ENCODE assay signal across 13 mouse cellular contexts in the genomic region with DNA sequence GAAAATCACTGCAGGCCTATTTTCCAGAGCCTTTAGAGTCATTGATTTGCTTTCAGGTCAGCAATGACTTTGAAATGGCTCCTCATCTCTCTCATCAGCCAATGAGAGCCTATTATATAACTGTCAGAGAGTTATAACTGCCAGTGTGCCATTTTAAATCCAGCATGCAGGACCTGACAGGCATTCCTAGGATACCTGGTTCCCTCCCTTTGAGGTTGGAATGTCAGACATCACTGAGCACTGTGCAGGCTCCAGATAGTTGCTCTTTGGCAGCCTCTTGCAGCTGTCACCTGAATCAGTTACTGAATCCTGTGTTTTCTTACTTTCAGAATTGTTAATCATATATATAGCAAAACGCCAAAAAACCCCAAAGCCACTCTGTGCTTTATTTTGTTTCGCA.
A peak's percentile ranks its signal among the peaks of the same experiment; 100 is the strongest.
DNase-seq lines count a peak whose midpoint lies in the region; ATAC-seq and TF ChIP-seq lines count a peak whose summit lies in the region.
"Had no signal": no experiment of that assay in that cellular context is flagged by ENCODE, and none has a peak within 500 bp of the region (broad histone marks: within the 10 kb centered on the region; RNA-seq: fewer than 3 reads in every experiment).

No protein-coding gene starts in this region.

- no peak overlapping the region for H3K9ac ChIP-seq in embryonic facial prominence, embryonic 14.5 days (ENCODE audit: low read depth, low read length)
- H3K9ac ChIP-seq in intestine, embryonic 16.5 days (ENCODE audit: low read depth, low read length) = no peak overlapping the region
- H3K9ac ChIP-seq in stomach, embryonic 15.5 days = no peak overlapping the region
- H3K9ac ChIP-seq: midbrain, embryonic 15.5 days had no signal

- H3K4me3 ChIP-seq in embryonic facial prominence, embryonic 14.5 days (ENCODE audit: low read depth, low read length) = no peak overlapping the region
- no peak overlapping the region for H3K4me3 ChIP-seq in embryonic facial prominence, embryonic 10.5 days
- no peak overlapping the region for H3K4me3 ChIP-seq in layer of hippocampus, adult 2 months
- H3K4me3 ChIP-seq in intestine, embryonic 16.5 days (ENCODE audit: low read length) = no peak overlapping the region
- no peak overlapping the region for H3K4me3 ChIP-seq in stomach, embryonic 15.5 days (replicated peaks)
- H3K4me3 ChIP-seq: midbrain, embryonic 15.5 days had no signal

- peaks cover 12% of the 10 kb centered on the region for H3K4me1 ChIP-seq in embryonic facial prominence, embryonic 14.5 days (ENCODE audit: control insufficient read depth, insufficient read depth, low read length)
- peaks cover 19% of the 10 kb centered on the region for H3K4me1 ChIP-seq in embryonic facial prominence, embryonic 10.5 days
- H3K4me1 ChIP-seq in intestine, embryonic 16.5 days (ENCODE audit: control insufficient read depth, insufficient read depth, low read length) = peaks cover 13% of the 10 kb centered on the region; the same call in 1 of the 2 replicates
- H3K4me1 ChIP-seq in stomach, embryonic 15.5 days = peaks cover 8% of the 10 kb centered on the region; the same call in 1 of the 2 replicates

- no peak overlapping the region for H3K4me2 ChIP-seq in embryonic facial prominence, embryonic 14.5 days (ENCODE audit: low read depth, low read length)
- H3K4me2 ChIP-seq in intestine, embryonic 16.5 days (ENCODE audit: low read depth, low read length) = peak overlapping the region; percentile 3; the same call in 1 of the 2 replicates
- H3K4me2 ChIP-seq in stomach, embryonic 15.5 days = 0 out of 2 replicates have a peak overlapping the region, but pooled peaks have one; percentile 6
- H3K4me2 ChIP-seq: midbrain, embryonic 15.5 days had no signal

- peak; percentile 24 for DNase-seq in embryonic facial prominence, embryonic 14.5 days (ENCODE audit: low spot score)
- DNase-seq in embryonic facial prominence, embryonic 10.5 days (ENCODE audit: low spot score) = no peak
- no peak for DNase-seq in layer of hippocampus, adult 2 months (ENCODE audit: low spot score in 2 of 2)
- no peak for DNase-seq in layer of hippocampus, adult 18-20 months (ENCODE audit: low spot score in 2 of 2)
- no peak for DNase-seq in cerebellum, adult 8-10 months
- no peak for DNase-seq in left cerebral cortex, adult 11 months (ENCODE audit: low spot score)
- DNase-seq: cerebellum, postnatal 10 days; lung, postnatal 4 days; right cerebral cortex, postnatal 14 days had no signal

- no peak for ATAC-seq in embryonic facial prominence, embryonic 14.5 days (ENCODE audit: low read depth)
- no peak for ATAC-seq in intestine, embryonic 16.5 days
- no peak for ATAC-seq in stomach, embryonic 15.5 days (ENCODE audit: insufficient read depth, low FRiP score, low read depth)
- ATAC-seq: activated CD4-positive, CD25-positive, alpha-beta regulatory T cell, adult 4 months; midbrain, embryonic 15.5 days had no signal

- H3K27ac ChIP-seq in embryonic facial prominence, embryonic 14.5 days (replicated peaks; ENCODE audit: low read depth, low read length) = no peak overlapping the region
- H3K27ac ChIP-seq in embryonic facial prominence, embryonic 10.5 days (replicated peaks) = no peak overlapping the region
- H3K27ac ChIP-seq in layer of hippocampus, adult 2 months = peak overlapping the region; percentile 62
- H3K27ac ChIP-seq in intestine, embryonic 16.5 days (ENCODE audit: low read length) = no peak overlapping the region
- H3K27ac ChIP-seq in stomach, embryonic 15.5 days = peak overlapping the region; percentile 18; the same call in 1 of the 2 replicates
- H3K27ac ChIP-seq: midbrain, embryonic 15.5 days had no signal

- 72% methylated on average over 2 of the region's 2 CpGs for WGBS in embryonic facial prominence, embryonic 14.5 days
- WGBS in embryonic facial prominence, embryonic 10.5 days = 80% methylated on average over 2 of the region's 2 CpGs
- WGBS in intestine, embryonic 16.5 days = 72% methylated on average over 2 of the region's 2 CpGs
- 60% methylated on average over 2 of the region's 2 CpGs for WGBS in stomach, embryonic 15.5 days

- H3K9me3 ChIP-seq in embryonic facial prominence, embryonic 14.5 days (ENCODE audit: control insufficient read depth, low read length) = no peaks in the 10 kb centered on the region
- no peaks in the 10 kb centered on the region for H3K9me3 ChIP-seq in embryonic facial prominence, embryonic 10.5 days
- no peaks in the 10 kb centered on the region for H3K9me3 ChIP-seq in intestine, embryonic 16.5 days (ENCODE audit: control insufficient read depth, low read length)
- H3K9me3 ChIP-seq in stomach, embryonic 15.5 days = no peaks in the 10 kb centered on the region
- H3K9me3 ChIP-seq: midbrain, embryonic 15.5 days had no signal

- no peaks in the 10 kb centered on the region for H3K27me3 ChIP-seq in embryonic facial prominence, embryonic 14.5 days (replicated peaks; ENCODE audit: control insufficient read depth, insufficient read depth, low read length)
- H3K27me3 ChIP-seq in embryonic facial prominence, embryonic 10.5 days (replicated peaks; ENCODE audit: low read depth, poor library complexity, severe bottlenecking) = no peaks in the 10 kb centered on the region
- H3K27me3 ChIP-seq in intestine, embryonic 16.5 days (replicated peaks; ENCODE audit: control insufficient read depth, insufficient read depth, low read length) = no peaks in the 10 kb centered on the region
- no peaks in the 10 kb centered on the region for H3K27me3 ChIP-seq in stomach, embryonic 15.5 days (replicated peaks)
- H3K27me3 ChIP-seq: midbrain, embryonic 15.5 days had no signal

- no peaks in the 10 kb centered on the region for H3K36me3 ChIP-seq in embryonic facial prominence, embryonic 14.5 days (ENCODE audit: control insufficient read depth, insufficient read depth, low read length)
- H3K36me3 ChIP-seq in embryonic facial prominence, embryonic 10.5 days (replicated peaks) = no peaks in the 10 kb centered on the region
- H3K36me3 ChIP-seq in intestine, embryonic 16.5 days (ENCODE audit: control insufficient read depth, insufficient read depth, low read length) = no peaks in the 10 kb centered on the region
- no peaks in the 10 kb centered on the region for H3K36me3 ChIP-seq in stomach, embryonic 15.5 days
- H3K36me3 ChIP-seq: midbrain, embryonic 15.5 days had no signal

- no peak for TF ChIP-seq CTCF in layer of hippocampus, adult 2 months (conservative IDR thresholded peaks at IDR 0.05)

Comparison
In these comparisons a context has a peak if more than half of its experiments do, and no peak if none do; other contexts are left out.
1. H3K27ac ChIP-seq: peak in layer of hippocampus, adult 2 months (single experiment) and stomach, embryonic 15.5 days (single experiment); none in embryonic facial prominence, embryonic 14.5 days (single experiment), embryonic facial prominence, embryonic 10.5 days (single experiment) and intestine, embryonic 16.5 days (single experiment).